Mouse (Mus musculus): ENCODE measurements at regions not wholly inside any gene's neighbourhood (a gene's known extent, or its start where the extent isn't known, plus 50 kb on each side); places are given as distances from the start of the nearest gene placed in this dataset.
"Not testable (repeated sequence)": the region's sequence is repeated elsewhere in the genome, so short reads cannot be mapped to it uniquely, and the experiment has no call there.

- WGBS: 78% methylated on average over 5 of the region's 5 CpGs
- H3K9ac ChIP-seq: no peak overlapping the region
- no peaks in the 10 kb centered on the region for H3K27me3 ChIP-seq
- H3K4me2 ChIP-seq: no peak overlapping the region
- H3K4me3 ChIP-seq: no peak overlapping the region
- H3K4me1 ChIP-seq: no peaks in the 10 kb centered on the region
- H3K27ac ChIP-seq: no peak overlapping the region
- ATAC-seq (ENCODE audit: borderline replicate concordance, extremely low read depth, low FRiP score, low TSS enrichment): no peak
- H3K36me3 ChIP-seq: no peaks in the 10 kb centered on the region
- no peaks in the 10 kb centered on the region for H3K9me3 ChIP-seq
These were observed 85.0 kb downstream of the Glrx3 start for GRCm38 (mm10) chr7:137522450-137522849.

DNA sequence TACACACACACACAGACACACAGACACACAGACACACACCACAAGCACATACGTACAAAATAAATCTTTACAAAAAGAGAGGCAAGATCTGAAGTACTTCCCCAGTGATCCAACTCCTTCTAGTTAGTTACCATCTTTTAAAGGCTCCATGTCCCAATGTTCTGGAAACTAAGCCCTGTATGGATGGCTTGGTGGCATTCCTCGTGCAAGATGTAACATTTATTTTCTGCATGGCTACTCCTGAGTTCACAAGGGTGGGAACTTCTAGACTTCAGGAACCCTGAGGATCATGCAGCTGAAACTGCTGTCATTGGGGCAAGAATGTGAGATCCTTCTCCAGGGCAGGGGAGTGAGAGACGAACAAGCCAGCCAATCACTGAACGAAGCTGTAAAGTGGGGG lies 96.1 kb downstream of the Glrx3 start:
- no peak overlapping the region for H3K27ac ChIP-seq
- no peaks in the 10 kb centered on the region for H3K27me3 ChIP-seq
- no peak for ATAC-seq (ENCODE audit: borderline replicate concordance, extremely low read depth, low FRiP score, low TSS enrichment)
- no peak overlapping the region for H3K9ac ChIP-seq
- H3K4me1 ChIP-seq: no peaks in the 10 kb centered on the region
- H3K4me3 ChIP-seq: no peak overlapping the region
- no peak overlapping the region for H3K4me2 ChIP-seq
- H3K9me3 ChIP-seq: no peaks in the 10 kb centered on the region
- WGBS: 74% methylated on average over 4 of the region's 4 CpGs
- H3K36me3 ChIP-seq: no peaks in the 10 kb centered on the region

GRCm38 (mm10) chr7:137549991-137550390 lies 112.6 kb downstream of the Glrx3 start:
- Histone ChIP-seq H3K27me3 (no peaks in the 10 kb centered on the region), H3K27ac (no peak overlapping the region), H3K4me1 (no peaks in the 10 kb centered on the region), H3K9me3 (no peaks in the 10 kb centered on the region), H3K36me3 (no peaks in the 10 kb centered on the region), H3K4me2 (no peak overlapping the region), H3K4me3 (no peak overlapping the region), H3K9ac (no peak overlapping the region)
- WGBS: 28% methylated on average over 2 of the region's 2 CpGs
- no peak for ATAC-seq (ENCODE audit: borderline replicate concordance, extremely low read depth, low FRiP score, low TSS enrichment)

- no peaks in the 10 kb centered on the region for H3K4me1 ChIP-seq
- H3K9ac ChIP-seq: no peak overlapping the region
- no peak overlapping the region for H3K4me3 ChIP-seq
- ATAC-seq (ENCODE audit: borderline replicate concordance, extremely low read depth, low FRiP score, low TSS enrichment): no peak
- no peak overlapping the region for H3K27ac ChIP-seq
- no peaks in the 10 kb centered on the region for H3K27me3 ChIP-seq
- no peaks in the 10 kb centered on the region for H3K9me3 ChIP-seq
- H3K36me3 ChIP-seq: no peaks in the 10 kb centered on the region
- WGBS: 64% methylated on average over 5 of the region's 5 CpGs
- no peak overlapping the region for H3K4me2 ChIP-seq
These were observed 115.3 kb downstream of the Glrx3 start for GRCm38 (mm10) chr7:137552551-137553198.

GRCm38 (mm10) chr7:137555481-137555880 lies 118.1 kb downstream of the Glrx3 start:
- Histone ChIP-seq H3K9me3 (no peaks in the 10 kb centered on the region), H3K27me3 (no peaks in the 10 kb centered on the region), H3K27ac (no peak overlapping the region), H3K4me1 (no peaks in the 10 kb centered on the region), H3K4me3 (no peak overlapping the region), H3K9ac (no peak overlapping the region), H3K36me3 (no peaks in the 10 kb centered on the region), H3K4me2 (no peak overlapping the region)
- no peak for ATAC-seq (ENCODE audit: borderline replicate concordance, extremely low read depth, low FRiP score, low TSS enrichment)
- WGBS: 62% methylated on average over 2 of the region's 2 CpGs

GRCm38 (mm10) chr7:137557439-137557838 lies 120.0 kb downstream of the Glrx3 start:
- Histone ChIP-seq H3K27me3 (no peaks in the 10 kb centered on the region), H3K4me2 (no peak overlapping the region), H3K9me3 (no peaks in the 10 kb centered on the region), H3K4me1 (no peaks in the 10 kb centered on the region), H3K27ac (no peak overlapping the region), H3K36me3 (no peaks in the 10 kb centered on the region), H3K9ac (no peak overlapping the region), H3K4me3 (no peak overlapping the region)
- 92% methylated on average over 3 of the region's 3 CpGs for WGBS
- no peak for ATAC-seq (ENCODE audit: borderline replicate concordance, extremely low read depth, low FRiP score, low TSS enrichment)

DNA sequence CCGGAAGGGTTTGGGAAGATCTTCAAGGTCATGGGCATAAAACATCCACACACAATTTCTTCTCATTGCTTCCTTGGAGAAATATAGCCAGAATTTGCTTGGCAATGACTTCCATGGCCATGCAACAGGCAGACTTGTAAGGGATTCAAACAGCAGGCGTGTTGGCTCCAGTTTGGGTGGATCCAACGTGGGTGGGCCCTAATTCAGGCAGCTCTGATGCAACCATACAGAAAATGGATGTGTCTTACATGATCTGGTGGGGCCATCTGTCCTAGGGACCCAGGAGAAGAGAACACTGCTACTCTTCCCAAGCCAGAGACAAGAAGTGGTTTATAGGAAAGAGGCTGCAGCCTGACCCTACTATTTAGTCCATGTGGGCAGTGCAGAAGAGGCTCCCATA lies 121.5 kb downstream of the Glrx3 start:
- Histone ChIP-seq H3K4me3 (no peak overlapping the region), H3K36me3 (no peaks in the 10 kb centered on the region), H3K27ac (no peak overlapping the region), H3K27me3 (no peaks in the 10 kb centered on the region), H3K9me3 (no peaks in the 10 kb centered on the region), H3K9ac (no peak overlapping the region), H3K4me1 (no peaks in the 10 kb centered on the region), H3K4me2 (no peak overlapping the region)
- WGBS: 77% methylated on average over 3 of the region's 3 CpGs
- no peak for ATAC-seq (ENCODE audit: borderline replicate concordance, extremely low read depth, low FRiP score, low TSS enrichment)

DNA sequence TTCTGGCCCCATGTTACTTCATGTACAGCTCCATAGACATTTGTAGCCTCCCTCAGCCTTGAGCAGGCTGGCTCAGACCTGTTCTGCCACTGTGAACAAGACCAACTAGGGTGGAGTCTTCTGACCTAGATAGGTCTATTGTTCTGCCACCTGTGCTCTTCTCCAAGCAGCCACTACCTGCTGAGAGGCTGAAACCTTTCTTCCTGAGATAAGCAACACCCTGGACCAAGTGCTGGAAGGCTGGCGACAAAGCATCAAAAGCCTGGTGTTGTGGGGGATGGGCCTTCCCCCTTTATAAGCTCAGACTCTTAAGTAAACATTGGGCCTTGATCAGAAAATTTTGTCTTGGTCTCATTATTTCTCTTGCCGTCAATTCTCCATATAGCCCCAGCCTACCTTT lies 132.8 kb downstream of the Glrx3 start:
- H3K9ac ChIP-seq: no peak overlapping the region
- H3K36me3 ChIP-seq: no peaks in the 10 kb centered on the region
- no peaks in the 10 kb centered on the region for H3K27me3 ChIP-seq
- H3K4me1 ChIP-seq: no peaks in the 10 kb centered on the region
- H3K4me2 ChIP-seq: no peak overlapping the region
- no peaks in the 10 kb centered on the region for H3K9me3 ChIP-seq
- WGBS: 72% methylated on average over 2 of the region's 2 CpGs
- H3K27ac ChIP-seq: no peak overlapping the region
- no peak for ATAC-seq (ENCODE audit: borderline replicate concordance, extremely low read depth, low FRiP score, low TSS enrichment)
- H3K4me3 ChIP-seq: no peak overlapping the region

- ATAC-seq (ENCODE audit: borderline replicate concordance, extremely low read depth, low FRiP score, low TSS enrichment): no peak
- H3K27me3 ChIP-seq: no peaks in the 10 kb centered on the region
- WGBS: 79% methylated on average over 3 of the region's 3 CpGs
These were observed 138.1 kb downstream of the Glrx3 start for GRCm38 (mm10) chr7:137575491-137575890.

DNA sequence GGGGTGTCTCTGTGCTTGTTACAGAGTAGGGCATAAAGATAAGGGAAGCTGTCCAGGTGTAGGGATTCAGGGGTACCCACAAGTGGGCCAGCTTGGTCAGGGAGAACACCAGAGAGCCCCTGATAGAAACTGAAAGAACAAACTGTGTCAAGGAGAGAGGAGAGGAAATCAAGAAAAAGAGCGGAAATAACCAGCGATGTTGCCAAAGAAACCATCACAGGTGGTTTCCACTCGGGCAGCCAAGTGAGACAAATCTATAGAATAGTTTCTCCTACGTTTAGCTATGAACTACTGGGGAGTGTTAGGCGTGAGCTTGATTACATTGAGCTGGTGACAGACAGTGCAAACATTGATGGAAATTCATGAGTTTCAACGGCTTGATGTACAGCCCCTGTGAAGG lies 138.8 kb downstream of the Glrx3 start:
- Histone ChIP-seq H3K9ac (no peak overlapping the region), H3K36me3 (no peaks in the 10 kb centered on the region), H3K9me3 (no peaks in the 10 kb centered on the region), H3K4me2 (no peak overlapping the region), H3K4me3 (no peak overlapping the region), H3K4me1 (no peaks in the 10 kb centered on the region), H3K27me3 (no peaks in the 10 kb centered on the region), H3K27ac (no peak overlapping the region)
- no peak for ATAC-seq (ENCODE audit: borderline replicate concordance, extremely low read depth, low FRiP score, low TSS enrichment)
- 45% methylated on average over 6 of the region's 6 CpGs for WGBS

More at GRCm38 (mm10) chr7:137575491-137575890, 138.1 kb downstream of the Glrx3 start:
- Histone ChIP-seq H3K4me3 (no peak overlapping the region), H3K9ac (no peak overlapping the region), H3K27ac (no peak overlapping the region), H3K4me2 (no peak overlapping the region), H3K36me3 (no peaks in the 10 kb centered on the region), H3K9me3 (no peaks in the 10 kb centered on the region), H3K4me1 (no peaks in the 10 kb centered on the region)

DNA sequence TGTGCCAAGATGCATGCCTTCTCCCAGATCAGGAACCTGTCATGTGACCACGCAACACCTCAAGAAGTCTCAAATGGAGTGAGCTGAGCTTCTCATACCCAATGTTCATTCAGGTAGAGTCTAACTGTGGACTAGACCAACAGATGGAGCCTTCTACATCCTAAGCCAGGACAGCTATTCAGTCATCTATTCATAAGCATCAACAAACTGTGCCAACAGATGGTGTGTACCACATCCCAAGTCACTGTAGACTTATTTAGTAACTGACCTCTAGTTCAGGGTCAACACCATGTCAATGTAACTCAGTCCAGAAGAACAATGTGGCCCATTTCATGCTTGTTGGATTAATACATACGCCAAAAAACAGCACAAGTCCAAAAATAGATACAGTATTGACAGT lies 146.1 kb downstream of the Glrx3 start:
- no peak overlapping the region for H3K4me2 ChIP-seq

GRCm38 (mm10) chr7:137584916-137585315 lies 147.5 kb downstream of the Glrx3 start:
- H3K4me1 ChIP-seq; H3K27me3 ChIP-seq; H3K9ac ChIP-seq; H3K4me2 ChIP-seq; H3K27ac ChIP-seq; H3K36me3 ChIP-seq; ATAC-seq (ENCODE audit: borderline replicate concordance, extremely low read depth, low FRiP score, low TSS enrichment); H3K9me3 ChIP-seq; H3K4me3 ChIP-seq: not testable (repeated sequence)
- WGBS: 76% methylated on average over 4 of the region's 4 CpGs

More for the DNA sequence above, 146.1 kb downstream of the Glrx3 start:
- H3K9me3 ChIP-seq: no peaks in the 10 kb centered on the region
- no peak overlapping the region for H3K9ac ChIP-seq
- no peaks in the 10 kb centered on the region for H3K36me3 ChIP-seq
- WGBS: 80% methylated on average over 2 of the region's 2 CpGs
- H3K27me3 ChIP-seq: no peaks in the 10 kb centered on the region
- H3K4me1 ChIP-seq: no peaks in the 10 kb centered on the region
- ATAC-seq (ENCODE audit: borderline replicate concordance, extremely low read depth, low FRiP score, low TSS enrichment): no peak
- no peak overlapping the region for H3K27ac ChIP-seq
- H3K4me3 ChIP-seq: no peak overlapping the region

GRCm38 (mm10) chr7:137593570-137593969 lies 156.2 kb downstream of the Glrx3 start:
- Histone ChIP-seq H3K4me2 (no peak overlapping the region), H3K4me3 (no peak overlapping the region), H3K27ac (no peak overlapping the region), H3K9me3 (no peaks in the 10 kb centered on the region), H3K4me1 (no peaks in the 10 kb centered on the region), H3K36me3 (no peaks in the 10 kb centered on the region), H3K9ac (no peak overlapping the region), H3K27me3 (no peaks in the 10 kb centered on the region)
- no peak for ATAC-seq (ENCODE audit: borderline replicate concordance, extremely low read depth, low FRiP score, low TSS enrichment)
- WGBS: 48% methylated on average over 8 of the region's 8 CpGs

Measured in lung, embryonic 15.5 days (tissue).